Mouse (Mus musculus) C2C12 (cell line): ENCODE data around the gene Tesk2. TPM values are rescaled to one million over a fixed set of nuclear protein-coding genes. Genes with fewer than 3 reads are reported as not detected.

Source experiments
- H3K27me3 ChIP-seq: one replicate; pipeline ENCODE4 v1.6.1; 2011; ENCODE audit not compliant: control insufficient read depth, insufficient read depth, insufficient read length
- H3K36me3 ChIP-seq: one replicate; pipeline ENCODE4 v1.6.1; 2011; ENCODE audit not compliant: control insufficient read depth, insufficient read depth
- H3K4me3 ChIP-seq: one replicate; pipeline ENCODE4 v1.5.1; 2011; ENCODE audit warnings: mild to moderate bottlenecking, control low read depth; ENCODE audit not compliant: poor library complexity, insufficient read depth, severe bottlenecking
- H3K79me2 ChIP-seq: one replicate; pipeline ENCODE4 v1.6.1; 2011; ENCODE audit not compliant: control insufficient read depth, insufficient read depth
- H3K79me3 ChIP-seq: one replicate; pipeline ENCODE4 v1.6.1; 2011; ENCODE audit warnings: low read depth, control low read depth
- H3ac ChIP-seq: one replicate; pipeline ENCODE3; 2011; ENCODE audit warnings: low read depth; ENCODE audit not compliant: control insufficient read depth, insufficient read length
- CEBPB ChIP-seq: IDR thresholded peaks from one replicate; pipeline ENCODE4 v1.6.1; 2011; ENCODE audit warnings: low read depth, mild to moderate bottlenecking, control low read depth, moderate library complexity
- CTCF ChIP-seq: IDR thresholded peaks from one replicate; pipeline ENCODE4 v1.5.1; 2011; ENCODE audit not compliant: control insufficient read depth, insufficient read depth, insufficient read length
- FOSL1 ChIP-seq: IDR thresholded peaks from one replicate; pipeline ENCODE4 v1.8.0; 2011; ENCODE audit warnings: mild to moderate bottlenecking, low read length; ENCODE audit not compliant: poor library complexity, insufficient read depth, severe bottlenecking
- MAX ChIP-seq: IDR thresholded peaks from one replicate; pipeline ENCODE4 v1.6.1; 2011; ENCODE audit warnings: mild to moderate bottlenecking, control low read depth
- MYOD1 ChIP-seq: IDR thresholded peaks from one replicate; pipeline ENCODE4 v1.6.1; 2011; ENCODE audit warnings: low read depth; ENCODE audit not compliant: control insufficient read depth, insufficient read length
- MYOG ChIP-seq: IDR thresholded peaks from one replicate; pipeline ENCODE4 v1.6.1; 2011; ENCODE audit not compliant: control insufficient read depth, insufficient read length; ENCODE audit errors: extremely low read depth
- USF1 ChIP-seq: IDR thresholded peaks from one replicate; pipeline ENCODE4 v1.6.1; 2011; ENCODE audit warnings: low read depth, mild to moderate bottlenecking, control low read depth, moderate library complexity
- polyA plus RNA-seq: library from polyadenylated mRNA; unstranded; fragments of >200 nt; fragmentation: generic; extraction: Trizol; gene quantifications from one replicate; pipeline ENCODE4 v1.2.1, GENCODE M21; 2012; ENCODE audit warnings: missing spikeins

The Tesk2 gene
- polyA plus RNA-seq, 1 experiment = 12.0 TPM

DNA sequence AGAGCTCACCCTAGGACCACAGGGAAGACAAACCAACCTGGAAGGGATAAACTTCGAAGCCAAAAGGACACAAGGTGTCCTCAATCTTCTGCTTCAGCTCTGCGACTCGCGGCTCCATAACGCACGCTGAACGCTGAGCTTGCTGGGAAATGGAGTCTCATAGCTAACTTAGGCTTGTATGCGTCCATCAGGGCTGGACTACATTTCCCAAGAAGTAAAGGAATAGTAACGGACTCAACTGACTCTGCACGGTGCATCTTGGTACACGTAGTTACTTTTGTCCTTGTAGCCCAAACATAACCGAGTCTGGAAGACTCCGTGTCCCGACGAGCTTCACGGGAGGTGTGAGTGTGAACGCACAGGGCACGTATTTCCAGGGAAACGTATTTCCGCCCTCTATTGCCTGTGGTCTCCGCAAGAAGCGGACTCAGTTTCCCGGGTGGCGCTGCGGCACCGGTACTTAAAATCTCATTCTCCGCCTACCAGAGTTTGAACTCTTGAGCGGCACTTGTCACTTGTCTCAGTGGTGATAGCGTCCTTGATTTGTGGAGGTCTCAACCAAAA, 12.5 kb upstream of the Tesk2 start, which contains the start of the genes Mmachc and Ccdc163:
TSS of gene Mmachc (minus strand) at position 206 of the 564 bp plus-strand sequence.
TSS of gene Ccdc163 (plus strand) at position 309 of the 564 bp plus-strand sequence.
- H3K79me3 ChIP-seq = peaks cover 3% of the 10 kb centered on the region
- no peaks in the 10 kb centered on the region for H3K79me2 ChIP-seq
- peak within 1 kb of the TSS; percentile 70 for H3ac ChIP-seq
- peaks cover 15% of the 10 kb centered on the region for H3K36me3 ChIP-seq
- no peaks in the 10 kb centered on the region for H3K27me3 ChIP-seq
- H3K4me3 ChIP-seq = peak within 1 kb of the TSS; percentile 55
- TF ChIP-seq CEBPB = no peak
- TF ChIP-seq CTCF = no peak
- no peak for TF ChIP-seq MAX
- TF ChIP-seq MYOG = no peak
- no peak for TF ChIP-seq MYOD1
- no peak for TF ChIP-seq FOSL1
- no peak for TF ChIP-seq USF1

DNA sequence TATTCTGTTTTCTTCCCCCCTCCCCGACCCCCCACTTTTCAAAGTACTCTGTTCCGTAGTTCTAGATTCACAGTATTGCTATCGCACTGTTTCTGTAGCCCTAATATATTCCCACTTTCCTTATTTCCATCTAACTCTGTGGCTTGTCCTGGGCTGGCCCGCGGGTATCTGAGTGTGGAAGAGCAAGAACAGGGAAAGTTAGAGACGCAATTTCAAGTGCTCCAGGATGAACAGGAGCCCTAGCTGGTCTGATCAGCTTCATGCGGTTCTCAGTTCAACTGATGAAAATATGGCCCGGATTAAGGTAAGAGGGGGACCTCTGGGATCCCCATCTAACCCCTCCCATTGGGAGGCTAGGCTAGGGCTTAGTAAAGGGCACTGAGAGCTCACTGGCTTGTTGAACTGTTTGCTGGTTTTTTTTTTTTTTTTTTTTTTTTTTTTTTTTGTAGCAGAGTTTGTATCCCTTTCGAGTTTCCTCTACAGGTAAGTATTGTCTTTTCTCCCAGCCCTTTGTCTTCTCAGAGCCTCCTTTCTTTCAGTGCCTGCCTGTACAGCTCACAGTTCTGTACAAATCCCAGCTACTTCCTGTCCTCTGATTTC, 11.9 kb upstream of the Tesk2 start:
- TF ChIP-seq MYOD1 (no peak), FOSL1 (no peak), MAX (no peak), CEBPB (no peak), USF1 (no peak), MYOG (no peak), CTCF (no peak)
- H3K36me3 ChIP-seq = peaks cover 15% of the 10 kb centered on the region
- H3K79me2 ChIP-seq = no peaks in the 10 kb centered on the region
- peak overlapping the region; percentile 65 for H3ac ChIP-seq
- peaks cover 3% of the 10 kb centered on the region for H3K79me3 ChIP-seq
- peak overlapping the region; percentile 40 for H3K4me3 ChIP-seq
- no peaks in the 10 kb centered on the region for H3K27me3 ChIP-seq

DNA sequence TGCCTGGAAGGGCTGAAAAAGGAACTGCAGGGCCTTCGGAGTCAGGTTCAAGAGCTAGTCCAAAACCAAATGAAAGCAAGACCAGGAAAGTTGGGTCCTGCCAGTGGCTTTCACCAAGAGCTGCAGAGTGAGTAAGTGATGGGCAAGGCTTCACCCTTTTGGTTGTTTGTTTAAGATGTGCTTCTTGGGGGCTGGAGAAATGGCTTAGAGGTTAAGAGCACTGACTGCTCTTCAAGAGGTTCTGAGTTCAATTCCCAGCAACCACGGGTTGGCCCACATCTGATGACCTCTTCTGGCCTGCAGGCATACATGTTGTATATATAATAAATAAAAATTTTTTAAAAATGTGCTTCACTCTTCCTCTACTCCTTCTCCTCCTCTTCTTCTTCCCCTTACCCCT, 10.6 kb upstream of the Tesk2 start:
- peaks cover 3% of the 10 kb centered on the region for H3K79me3 ChIP-seq
- no peak for TF ChIP-seq CTCF
- no peak for TF ChIP-seq MYOG
- TF ChIP-seq MYOD1 = no peak
- TF ChIP-seq USF1 = no peak
- no peak for TF ChIP-seq FOSL1
- no peak for TF ChIP-seq MAX
- no peak for TF ChIP-seq CEBPB
- no peak overlapping the region for H3K4me3 ChIP-seq

DNA sequence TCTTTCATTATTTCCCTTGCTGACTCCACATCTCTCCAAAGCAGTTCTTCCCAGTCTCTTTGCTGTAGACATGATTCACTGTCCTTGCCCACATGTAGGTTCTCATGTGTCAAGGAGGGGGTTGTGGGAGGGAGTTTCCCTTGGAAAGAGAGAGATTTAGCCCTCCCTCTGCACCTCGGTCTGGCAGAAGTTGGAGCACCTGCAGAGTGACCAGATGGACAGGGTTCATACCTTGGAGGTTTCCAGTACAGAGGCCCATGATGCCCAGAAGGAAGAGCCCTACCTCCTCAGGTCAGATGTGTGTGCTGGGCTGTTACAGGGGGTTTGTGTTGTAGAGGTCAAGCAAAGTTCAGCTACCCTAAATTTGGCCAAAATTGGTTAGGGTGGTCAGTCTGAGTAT, 8.2 kb upstream of the Tesk2 start:
- Histone ChIP-seq H3K79me3 (peaks cover 3% of the 10 kb centered on the region), H3K27me3 (no peaks in the 10 kb centered on the region), H3K36me3 (peaks cover 18% of the 10 kb centered on the region), H3ac (no peak overlapping the region), H3K79me2 (no peaks in the 10 kb centered on the region), H3K4me3 (no peak overlapping the region)
- TF ChIP-seq MAX (no peak), MYOG (no peak), FOSL1 (no peak), MYOD1 (no peak), USF1 (no peak), CEBPB (no peak), CTCF (no peak)

More for the DNA sequence above, 10.6 kb upstream of the Tesk2 start:
- no peaks in the 10 kb centered on the region for H3K27me3 ChIP-seq
- peaks cover 8% of the 10 kb centered on the region for H3K36me3 ChIP-seq
- H3K79me2 ChIP-seq = no peaks in the 10 kb centered on the region
- H3ac ChIP-seq = no peak overlapping the region

DNA sequence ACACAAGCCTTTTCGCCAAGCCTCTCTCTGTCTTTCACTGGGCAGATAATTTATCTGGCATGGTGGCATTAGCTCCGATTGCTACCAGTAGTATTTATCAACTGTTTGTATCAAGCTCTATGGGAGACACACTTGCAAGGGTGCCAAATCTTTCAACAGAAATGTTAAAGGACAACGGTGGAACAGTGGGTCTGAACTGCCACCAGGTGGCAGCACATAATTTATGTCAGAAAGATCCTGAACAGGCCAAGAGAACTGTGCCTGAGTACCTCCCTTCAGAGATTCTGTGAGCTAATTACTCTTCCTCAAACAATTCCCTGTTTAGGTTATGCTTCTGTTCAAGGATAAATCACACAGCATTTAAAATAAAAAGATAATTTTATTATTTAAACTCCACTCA, 1.4 kb upstream of the Tesk2 start:
- TF ChIP-seq CEBPB (no peak), CTCF (no peak), USF1 (no peak), FOSL1 (no peak)
- Histone ChIP-seq H3K79me3 (peaks cover 28% of the 10 kb centered on the region), H3K27me3 (no peaks in the 10 kb centered on the region), H3K36me3 (peaks cover 16% of the 10 kb centered on the region), H3K79me2 (peaks cover 35% of the 10 kb centered on the region), H3K4me3 (no peak overlapping the region), H3ac (no peak overlapping the region)

DNA sequence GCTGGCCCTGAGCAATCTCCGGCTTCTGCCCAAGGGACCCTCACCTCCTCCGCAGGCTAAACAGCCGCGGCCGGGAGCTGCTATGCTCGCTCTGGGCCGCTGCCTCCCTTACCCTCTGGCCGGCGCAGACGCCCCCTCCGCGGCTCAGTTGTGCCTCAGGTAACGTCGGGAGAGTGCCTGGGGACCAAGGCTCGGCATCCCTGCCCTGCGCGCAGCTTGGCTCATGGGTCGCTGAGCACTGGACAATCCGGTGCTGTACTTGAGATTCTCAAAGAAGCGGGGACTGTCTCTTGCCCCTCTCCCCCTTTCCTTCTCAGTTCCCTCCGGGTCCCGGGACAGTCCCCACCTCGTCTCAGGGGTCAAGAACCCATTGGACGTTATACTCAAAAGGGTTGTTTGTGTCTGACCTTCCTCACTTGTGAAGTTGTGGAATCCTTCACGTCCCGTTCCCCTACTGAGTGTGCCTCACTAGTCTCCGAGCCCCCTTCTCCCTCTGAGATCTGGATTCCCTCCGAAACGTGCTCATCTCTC, 415 bp downstream of the Tesk2 start:
- Histone ChIP-seq H3ac (peak overlapping the region; percentile 95), H3K27me3 (no peaks in the 10 kb centered on the region), H3K4me3 (peak overlapping the region; percentile 61), H3K79me3 (peaks cover 40% of the 10 kb centered on the region), H3K79me2 (peaks cover 52% of the 10 kb centered on the region), H3K36me3 (peaks cover 14% of the 10 kb centered on the region)
- TF ChIP-seq USF1 (no peak), FOSL1 (no peak), MAX (no peak), MYOD1 (no peak), CEBPB (no peak), MYOG (no peak), CTCF (no peak)
